Mouse (Mus musculus) thymus, adult 2 months (tissue): ENCODE data around the gene Slc4a10.

Experiments
- CTCF ChIP-seq: fragments of 200-500 bp; IDR thresholded peaks from 2 replicates; pipeline ENCODE4 v1.5.1; 2012; ENCODE audit warnings: mild to moderate bottlenecking, control low read depth, low read length, moderate library complexity, borderline replicate concordance; ENCODE audit not compliant: control insufficient read depth, poor library complexity, insufficient read depth; ENCODE audit errors: extremely low read depth
- POLR2A ChIP-seq: fragments of 200-500 bp; IDR thresholded peaks from 2 replicates; pipeline ENCODE4 v1.6.1; 2012; ENCODE audit warnings: mild to moderate bottlenecking, low read length, control low read depth, moderate library complexity; ENCODE audit not compliant: control insufficient read depth, poor library complexity, insufficient read depth; ENCODE audit errors: extremely low read depth

DNA sequence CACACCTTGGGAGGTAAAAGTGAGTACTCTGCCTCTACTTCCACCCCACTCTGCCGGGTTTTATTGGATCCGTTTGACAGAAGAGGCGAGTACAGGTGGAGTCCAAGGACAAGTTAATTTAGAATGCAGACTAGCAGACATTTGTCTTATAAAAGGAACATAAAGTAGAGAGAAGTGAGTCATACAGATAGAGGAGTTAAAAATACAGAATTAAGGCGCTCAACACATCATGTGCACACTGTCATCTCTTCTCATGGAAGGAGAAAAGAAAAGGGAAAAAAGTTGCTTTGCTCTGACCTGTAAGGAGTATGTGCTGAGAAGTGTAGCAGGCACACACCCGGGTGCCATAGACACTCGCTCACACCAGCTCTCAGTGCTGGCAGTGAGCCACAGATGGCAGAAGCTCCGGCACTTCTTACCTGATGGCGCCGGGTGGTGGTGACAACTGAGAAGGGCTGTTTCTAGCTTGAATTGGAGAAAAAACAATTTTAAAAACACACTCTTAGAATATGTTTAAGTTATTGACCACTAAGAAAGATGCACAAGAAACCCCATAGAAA lies 276.9 kb downstream of the Slc4a10 start:
- no peak for TF ChIP-seq CTCF
- no peak for TF ChIP-seq POLR2A
